Mouse (Mus musculus): ENCODE results near the gene Fsip1.

The Fsip1 gene

GRCm38 (mm10) chr2:118083652-118084051, 173.1 kb downstream of the Fsip1 start:
- no peak for DNase-seq

GRCm38 (mm10) chr2:118081581-118081980, 175.2 kb downstream of the Fsip1 start:
- DNase-seq = no peak

Data from lung, postnatal 4 days (tissue).